Mouse (Mus musculus): Measurements from ENCODE around the gene Cog7.

The Cog7 gene

DNA sequence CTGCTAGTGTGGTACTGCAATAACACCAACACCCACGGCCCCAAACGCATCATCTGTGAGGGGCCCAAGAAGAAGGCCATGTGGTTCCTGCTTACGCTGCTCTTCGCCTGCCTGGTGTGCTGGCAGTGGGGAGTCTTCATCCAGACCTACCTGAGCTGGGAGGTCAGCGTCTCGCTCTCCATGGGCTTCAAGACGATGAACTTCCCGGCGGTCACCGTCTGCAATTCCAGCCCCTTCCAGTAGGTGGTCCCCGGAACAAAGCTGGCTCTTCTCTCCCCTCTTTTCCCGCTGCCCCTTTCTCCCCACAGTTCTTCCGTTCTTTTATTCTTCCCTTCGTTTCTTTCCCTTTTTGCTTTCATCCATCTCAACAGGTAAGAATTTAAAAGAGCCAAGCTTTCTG is 82.2 kb downstream of the Cog7 start:
- no peak for DNase-seq (ENCODE audit: low read depth)

DNA sequence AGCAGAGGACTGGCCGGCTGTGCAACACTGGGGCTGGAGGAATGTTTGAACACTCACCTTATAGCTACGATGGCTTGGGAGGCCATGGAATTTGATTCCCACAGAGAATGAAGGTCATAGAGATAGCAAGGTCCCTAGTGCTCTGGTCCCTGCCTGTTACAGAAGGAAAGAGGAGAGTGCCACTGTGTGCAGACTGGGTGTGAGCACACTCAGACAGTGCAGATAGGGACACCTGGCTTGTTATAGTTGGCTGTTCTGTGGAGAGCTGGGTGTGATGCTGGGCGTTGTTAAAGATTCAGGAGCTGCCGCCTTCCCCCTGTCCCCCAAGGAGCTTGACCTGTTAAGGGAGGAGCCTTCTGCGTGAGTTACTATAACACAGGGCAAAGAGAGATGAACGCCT is 84.8 kb downstream of the Cog7 start:
- DNase-seq (ENCODE audit: low read depth) = no peak

DNA sequence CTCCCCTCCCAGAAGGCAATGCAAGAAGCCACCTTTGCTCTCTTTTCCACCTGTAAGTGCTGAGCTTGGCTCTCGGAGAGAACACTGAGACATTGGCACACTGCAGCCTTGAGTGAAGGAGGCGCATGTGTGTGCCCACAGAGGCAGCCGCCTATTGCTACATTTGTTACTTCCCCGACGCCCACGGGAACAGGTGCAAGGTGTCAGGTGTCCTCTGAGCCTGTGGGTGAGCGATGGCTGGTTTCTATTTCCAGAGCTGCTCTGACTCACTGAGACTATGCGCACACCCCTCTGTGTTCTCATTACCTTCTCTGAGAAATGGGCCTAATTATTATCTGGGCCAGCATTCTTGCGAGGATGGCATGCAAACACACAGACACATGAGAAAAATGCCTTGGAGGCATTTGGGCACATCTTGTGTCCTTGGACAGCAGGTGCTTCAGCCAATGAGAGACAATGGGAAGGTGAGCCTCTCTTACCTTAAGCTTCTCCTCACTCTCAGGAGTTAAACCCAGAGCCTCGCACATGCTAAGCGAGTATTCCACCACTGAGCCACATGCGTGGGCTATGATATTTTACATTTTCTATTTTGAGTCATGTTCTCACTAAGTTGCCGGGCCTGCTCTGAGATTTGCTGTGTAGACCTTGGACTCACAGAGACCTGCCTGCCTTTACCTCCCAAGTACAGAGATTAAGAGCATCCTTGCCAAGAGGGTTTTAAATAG is 90.7 kb downstream of the Cog7 start:
- DNase-seq (ENCODE audit: low read depth) = no peak

DNA sequence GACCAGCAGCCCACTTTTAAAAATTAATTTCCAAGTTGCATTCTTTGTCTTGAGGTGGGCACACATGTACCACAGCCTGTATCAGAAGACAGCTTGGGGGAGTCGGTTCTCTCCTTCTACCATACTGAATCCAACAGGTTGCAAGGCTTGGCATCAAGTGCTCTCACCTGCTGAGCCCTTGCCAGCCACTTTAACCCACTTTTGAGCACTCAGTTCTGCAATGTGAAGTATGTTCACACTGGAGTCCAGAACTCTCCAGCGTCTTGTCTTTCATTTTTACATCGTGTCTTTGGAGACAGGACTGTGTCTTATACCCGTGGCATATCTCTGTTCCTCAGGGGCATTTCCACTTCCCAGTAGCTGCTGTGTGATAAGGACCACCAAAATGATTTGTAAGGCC is 101.3 kb downstream of the Cog7 start:
- DNase-seq (ENCODE audit: low read depth) = no peak

DNA sequence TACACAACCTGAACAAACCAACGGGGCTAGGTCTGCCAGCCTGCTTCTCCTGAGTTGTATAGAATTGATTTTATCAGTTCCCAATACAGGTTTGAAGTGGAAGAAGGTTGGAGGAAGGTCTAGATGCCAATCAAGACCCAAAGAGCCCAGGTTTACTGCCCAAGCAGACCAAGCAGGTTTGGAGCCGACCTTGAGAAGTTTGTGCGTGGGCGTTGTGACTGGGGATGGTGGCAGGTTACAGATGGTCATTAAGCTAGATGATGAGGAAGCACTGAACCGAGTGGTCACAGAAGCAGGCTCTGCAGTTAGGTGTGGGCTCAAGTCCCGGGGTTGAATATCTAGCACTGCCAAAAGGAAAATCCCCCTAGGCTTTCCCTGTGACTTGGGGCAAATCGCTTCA is 106.7 kb downstream of the Cog7 start:
- no peak for DNase-seq (ENCODE audit: low read depth)

DNA sequence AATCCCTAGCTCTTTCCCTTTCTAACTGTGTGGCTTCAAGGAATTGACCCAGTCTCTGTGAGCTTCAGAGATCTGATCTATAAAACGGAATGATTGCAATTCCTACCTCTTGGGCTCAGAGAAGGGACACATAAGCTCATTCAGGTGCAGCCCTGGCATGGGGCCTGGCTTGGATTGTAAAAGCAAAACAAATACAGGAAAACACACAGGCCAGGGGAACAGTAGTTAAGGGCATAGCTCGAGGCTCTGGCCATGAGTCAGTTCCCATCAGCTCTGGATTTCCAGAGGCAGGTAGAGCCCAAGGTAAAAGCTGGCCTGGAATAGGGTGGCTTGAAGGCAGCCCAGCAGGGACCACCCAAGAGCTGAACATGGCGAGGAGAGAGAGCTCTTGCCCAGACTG is 107.5 kb downstream of the Cog7 start:
- no peak for DNase-seq (ENCODE audit: low read depth)

DNA sequence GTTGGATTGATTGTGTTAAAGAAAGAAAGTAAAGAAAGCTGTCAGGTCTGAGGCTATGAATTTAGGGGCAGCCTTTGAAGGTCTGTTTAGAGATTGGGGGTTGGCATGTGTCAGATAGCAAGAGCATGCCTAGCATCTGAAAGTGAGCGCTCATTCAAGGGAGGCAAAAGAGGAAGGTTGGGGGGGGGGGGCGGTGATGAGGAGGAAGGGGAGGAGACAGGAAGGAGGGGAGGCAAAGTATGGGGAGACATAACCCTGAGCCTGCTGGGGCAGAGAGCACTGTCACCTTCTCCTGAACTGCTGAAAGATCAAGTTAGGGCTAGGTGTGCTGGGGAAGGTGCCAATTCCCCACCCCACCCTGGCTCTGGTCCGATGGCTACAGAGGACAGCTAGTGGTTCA is 109.9 kb downstream of the Cog7 start:
- no peak for DNase-seq (ENCODE audit: low read depth)

DNA sequence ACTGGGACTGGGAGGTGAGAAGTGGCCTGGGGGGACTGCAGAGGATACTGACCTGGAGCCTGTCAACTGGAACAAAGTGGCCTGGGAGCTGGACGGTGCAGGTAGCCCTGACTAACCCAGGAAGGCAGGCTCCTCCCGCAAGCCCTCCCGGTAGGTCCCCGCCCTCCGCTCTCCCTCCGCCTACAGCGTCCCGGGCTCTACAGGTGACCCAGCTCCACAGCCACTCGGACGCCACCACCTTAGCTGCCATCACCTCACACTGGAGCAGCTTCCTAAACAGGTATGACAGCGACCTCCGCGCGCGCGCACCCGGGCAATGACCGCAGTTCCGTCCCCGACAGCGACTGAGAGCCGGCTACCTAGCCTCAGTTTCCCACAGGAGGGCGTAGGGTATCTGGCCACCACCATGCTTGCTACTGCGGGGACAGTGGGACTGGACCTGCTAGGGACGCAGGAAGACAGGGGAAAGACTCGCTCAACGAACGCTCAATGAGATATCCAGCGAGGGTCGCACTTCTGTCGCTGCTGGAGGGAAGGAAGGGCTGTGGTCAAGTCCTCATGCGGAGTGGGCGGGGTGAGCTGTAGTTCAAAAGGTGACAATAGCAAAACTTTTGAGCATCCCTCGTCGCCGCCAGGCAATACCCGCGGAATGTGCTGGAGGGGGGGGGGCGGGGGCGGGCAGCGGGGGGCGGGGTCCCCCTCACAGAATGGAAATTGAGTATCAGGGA is 116.5 kb downstream of the Cog7 start, which contains the start of gene Scnn1b:
Scnn1b (plus strand) TSS at position 181 of the 728 bp plus-strand sequence.
- DNase-seq (ENCODE audit: low read depth) = no peak

DNA sequence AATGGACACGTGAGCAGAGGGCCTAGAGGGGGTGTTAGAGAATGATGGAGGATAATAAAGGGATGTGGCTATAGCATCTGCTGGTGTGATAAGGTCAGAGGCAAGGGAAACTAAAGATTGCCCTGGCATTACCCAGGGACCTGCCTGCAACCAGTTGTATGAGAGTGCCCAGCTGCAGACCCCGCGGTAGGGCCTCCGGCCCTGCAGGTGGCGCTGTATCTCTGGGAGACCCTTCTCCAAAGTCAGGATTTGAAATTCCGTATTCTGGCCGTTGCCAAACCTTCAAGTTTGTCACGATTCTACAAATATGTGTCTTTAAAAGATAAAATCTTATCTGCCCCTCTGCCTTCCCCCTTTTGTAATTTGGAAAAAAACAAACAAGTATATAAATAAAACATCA is 122.6 kb downstream of the Cog7 start:
- DNase-seq (ENCODE audit: low read depth) = peak; percentile 43

DNA sequence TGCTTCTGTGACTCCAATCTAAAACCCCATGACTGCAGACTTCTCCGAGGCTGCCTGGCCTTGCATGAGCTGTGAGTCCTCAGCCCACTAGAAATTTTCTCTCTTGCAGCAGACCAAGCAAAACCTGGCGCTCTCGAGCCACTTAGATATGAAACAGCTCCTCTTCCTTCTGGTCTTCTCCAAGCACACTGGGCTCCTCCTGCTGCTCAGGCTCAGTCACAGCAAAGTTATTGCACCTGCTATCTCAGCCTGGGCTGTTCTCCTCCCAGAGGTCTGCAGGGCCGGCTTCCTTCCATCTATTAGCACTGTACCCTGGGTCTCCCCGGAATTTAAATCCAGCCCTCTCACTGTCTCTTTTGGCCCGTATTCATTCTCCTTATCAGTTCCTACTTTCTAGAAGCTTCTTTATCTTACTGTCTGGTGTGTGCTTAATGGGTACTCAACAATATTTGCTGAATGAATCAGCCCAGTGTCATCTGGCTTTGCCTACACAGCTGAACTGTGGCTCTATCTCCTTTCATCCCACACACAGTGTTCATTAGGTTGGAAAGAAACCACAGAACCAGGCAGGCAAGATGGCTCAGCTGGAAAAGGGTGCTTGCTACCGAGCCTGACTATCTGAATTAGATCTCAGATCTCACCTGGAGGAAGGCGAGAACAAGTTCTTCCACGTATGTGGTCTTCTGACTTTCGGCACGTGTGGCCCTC is 124.2 kb downstream of the Cog7 start:
- no peak for DNase-seq (ENCODE audit: low read depth)

DNA sequence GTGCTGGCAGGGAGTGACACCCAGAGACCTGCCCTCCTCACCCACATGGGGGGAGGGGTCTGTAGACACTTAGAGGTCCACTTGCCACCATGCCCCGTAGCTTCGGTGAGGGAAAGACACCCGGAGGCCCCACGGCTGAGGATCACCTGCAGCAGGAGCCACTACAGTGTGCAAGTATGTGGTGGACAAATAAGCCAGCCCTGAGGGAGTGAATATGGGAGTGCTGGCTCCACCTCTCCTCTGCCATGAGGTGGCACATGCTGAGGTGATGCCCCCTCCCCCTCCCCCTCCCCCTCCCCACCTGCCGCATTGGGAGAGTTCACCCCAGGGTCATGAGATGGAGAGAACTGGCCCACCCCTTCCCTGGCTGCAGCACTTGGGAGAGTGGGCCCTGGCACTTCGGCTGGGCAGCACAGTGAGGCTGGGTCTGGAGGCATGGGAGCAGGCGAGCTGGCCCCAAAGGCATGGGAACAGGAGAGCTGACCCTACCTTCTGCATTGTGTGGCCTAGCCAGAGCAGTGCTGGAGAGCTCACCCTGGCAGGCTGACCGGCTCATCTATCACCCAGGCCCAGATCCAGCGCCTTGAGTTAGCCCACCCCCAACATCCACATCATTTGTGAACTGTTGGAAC is 132.9 kb downstream of the Cog7 start:
- DNase-seq (ENCODE audit: low read depth) = no peak

DNA sequence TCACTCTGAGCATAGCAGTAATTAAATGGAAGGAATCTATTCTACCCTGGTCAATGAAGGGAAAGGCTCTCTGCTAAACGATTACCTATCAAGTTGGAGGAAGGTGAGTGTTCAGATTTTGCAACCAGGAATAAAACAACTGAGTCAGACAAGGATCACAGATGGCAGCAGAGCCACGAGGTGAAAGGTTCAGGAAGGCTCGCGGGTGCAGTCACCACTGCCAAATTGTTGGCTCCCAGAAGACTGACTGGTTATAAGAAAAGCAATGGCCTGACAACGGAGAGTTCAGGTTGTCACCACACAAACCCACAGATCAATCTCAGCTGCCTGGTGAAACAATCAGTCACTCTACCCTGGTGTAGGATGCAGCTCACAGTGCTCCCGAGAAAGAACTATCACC is 135.5 kb downstream of the Cog7 start:
- DNase-seq (ENCODE audit: low read depth) = no peak

DNA sequence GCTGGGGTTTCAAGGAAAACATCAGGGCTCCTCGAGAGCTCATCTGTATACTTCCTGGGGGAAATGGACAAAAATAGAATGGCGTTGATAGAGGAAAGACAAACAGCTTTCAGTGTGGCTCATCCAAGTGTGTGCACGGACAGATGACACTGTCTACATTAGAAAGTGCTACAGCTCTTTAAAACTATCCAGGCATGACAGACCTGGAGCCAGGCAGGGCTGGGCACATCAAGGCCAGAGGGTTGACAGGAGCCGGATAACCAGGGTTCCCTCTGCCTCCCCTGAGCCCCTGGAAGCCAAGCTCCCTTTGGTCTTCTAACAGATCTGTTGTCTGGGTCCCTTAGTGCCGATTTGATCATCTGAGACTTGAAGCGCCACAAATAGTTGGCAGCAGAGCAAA is 139.3 kb downstream of the Cog7 start:
- DNase-seq (ENCODE audit: low read depth) = no peak

DNA sequence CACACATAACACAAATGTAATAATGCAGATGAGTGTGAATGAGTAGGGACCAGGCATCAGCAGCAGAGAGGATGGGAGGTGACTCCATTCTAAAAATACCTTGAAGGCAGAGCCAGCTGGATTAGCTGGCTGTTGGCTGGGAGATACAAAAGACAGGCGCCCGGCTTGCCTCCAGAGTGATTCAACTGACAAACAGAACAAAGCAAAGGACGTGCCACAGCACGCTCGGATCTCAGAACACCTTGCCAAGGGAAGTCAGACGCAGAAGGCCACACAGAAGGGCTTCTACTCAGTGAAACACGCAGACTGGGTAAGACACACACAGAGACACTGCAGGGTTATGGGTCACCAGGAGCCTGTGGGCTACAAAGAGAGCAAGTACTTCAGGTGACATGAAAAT is 140.7 kb downstream of the Cog7 start:
- no peak for DNase-seq (ENCODE audit: low read depth)

DNA sequence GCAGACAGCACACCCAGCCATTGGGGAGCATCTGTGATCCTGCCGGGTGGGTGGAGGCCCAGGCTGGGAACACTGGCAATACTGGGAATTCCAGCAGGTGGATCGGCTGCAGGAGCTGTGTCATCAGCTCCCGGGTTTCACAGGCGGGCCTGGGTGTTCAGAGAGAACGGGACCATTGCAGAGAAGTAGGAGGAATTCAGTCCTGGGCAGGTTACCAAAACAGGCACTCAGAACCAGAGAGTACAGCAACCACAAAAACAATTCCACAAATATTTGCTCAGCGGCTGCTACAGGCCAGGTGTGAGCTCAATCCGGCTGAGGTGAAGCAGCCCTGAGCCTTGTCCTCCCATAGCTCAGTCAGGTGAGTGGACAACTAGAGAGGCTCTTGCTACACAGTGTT is 144.7 kb downstream of the Cog7 start:
- DNase-seq (ENCODE audit: low read depth) = no peak

DNA sequence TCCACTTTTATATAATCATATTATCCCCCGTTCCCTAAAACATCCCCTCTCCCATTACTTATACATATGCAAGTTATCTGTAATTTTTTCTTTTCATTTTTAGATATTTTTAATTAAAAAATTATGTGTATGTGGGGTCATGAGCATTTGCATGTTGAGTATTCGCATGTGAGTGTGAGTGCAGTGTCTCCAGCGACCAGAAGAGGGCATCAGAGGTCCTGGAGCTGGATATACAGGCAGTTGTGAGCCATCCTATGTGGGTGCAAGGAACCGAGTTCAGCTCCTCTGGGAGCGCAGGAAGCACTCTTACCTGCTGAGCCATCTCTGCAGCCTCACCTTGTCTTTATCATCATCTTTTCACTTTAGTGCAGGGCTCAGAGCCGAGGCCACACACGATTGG is 146.1 kb downstream of the Cog7 start:
- DNase-seq (ENCODE audit: low read depth) = peak; percentile 9
